Mouse (Mus musculus) thymus, postnatal 4 days (tissue): Measurements from ENCODE around the gene Zdhhc12.
"Not testable (repeated sequence)": the region's sequence is repeated elsewhere in the genome, so short reads cannot be mapped to it uniquely, and the experiment has no call there.

ENCODE experiments used
- DNase-seq: peaks from one replicate; pipeline ENCODE4 v3.0.0; 2021

Gene Zdhhc12

DNA sequence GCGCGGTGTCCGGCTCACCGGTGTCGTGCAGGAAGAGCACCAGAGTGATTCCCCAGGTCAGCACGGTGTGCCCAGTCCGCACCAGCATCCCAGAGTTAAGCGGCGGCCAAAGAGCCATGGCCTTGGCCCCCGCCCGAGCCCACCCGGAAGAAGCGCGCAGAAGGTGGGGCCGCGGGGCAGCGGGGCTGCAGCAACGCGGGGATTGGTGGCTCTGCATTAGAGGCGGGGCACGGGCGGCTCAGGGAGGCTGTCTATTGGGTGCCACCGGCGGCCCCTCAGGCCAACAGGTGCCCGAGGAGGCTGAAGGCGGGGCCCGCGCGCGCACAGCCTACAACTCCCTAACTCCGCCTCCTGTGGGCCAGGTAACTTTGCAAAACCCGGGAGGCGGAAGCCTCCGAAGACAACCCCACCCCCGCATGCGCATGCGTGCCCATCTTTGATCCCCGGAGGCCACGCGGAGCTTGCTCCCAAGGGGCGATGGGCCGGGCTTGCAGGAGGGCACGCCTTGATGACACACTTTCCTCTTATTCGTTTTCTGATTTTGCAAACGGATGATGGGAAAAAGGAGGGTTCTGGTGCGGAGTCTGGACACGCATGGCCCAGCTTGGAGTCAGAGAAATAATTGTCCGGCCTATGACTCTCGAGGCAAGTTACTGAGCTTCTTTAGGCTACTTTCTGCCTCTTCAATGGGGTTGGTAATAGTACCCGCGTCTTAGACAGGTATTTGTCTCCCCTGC, at the start of gene Zdhhc12:
TSS of gene Zdhhc12 (minus strand) at position 178 of the 737 bp plus-strand sequence.
- DNase-seq, result peak; percentile 97

DNA sequence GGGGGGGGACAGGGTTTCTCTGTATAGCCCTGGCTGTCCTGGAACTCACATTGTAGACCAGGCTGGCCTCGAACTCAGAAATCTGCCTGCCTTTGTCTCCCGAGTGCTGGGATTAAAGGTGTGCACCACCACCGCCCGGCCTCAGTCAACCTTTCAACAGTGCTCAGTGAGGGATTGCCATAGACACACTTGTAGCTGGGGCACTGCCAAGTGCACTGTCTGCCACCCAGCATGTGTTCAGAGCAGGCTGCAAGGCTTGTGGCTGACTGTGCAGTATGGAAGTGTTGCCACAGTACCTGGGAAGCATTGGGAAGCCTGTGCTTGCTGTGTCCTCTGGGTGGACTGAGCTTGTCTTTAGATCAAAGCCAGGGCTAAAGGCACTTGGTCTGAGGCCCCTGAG, 46.6 kb upstream of the Zdhhc12 start:
- DNase-seq, result not testable (repeated sequence)

DNA sequence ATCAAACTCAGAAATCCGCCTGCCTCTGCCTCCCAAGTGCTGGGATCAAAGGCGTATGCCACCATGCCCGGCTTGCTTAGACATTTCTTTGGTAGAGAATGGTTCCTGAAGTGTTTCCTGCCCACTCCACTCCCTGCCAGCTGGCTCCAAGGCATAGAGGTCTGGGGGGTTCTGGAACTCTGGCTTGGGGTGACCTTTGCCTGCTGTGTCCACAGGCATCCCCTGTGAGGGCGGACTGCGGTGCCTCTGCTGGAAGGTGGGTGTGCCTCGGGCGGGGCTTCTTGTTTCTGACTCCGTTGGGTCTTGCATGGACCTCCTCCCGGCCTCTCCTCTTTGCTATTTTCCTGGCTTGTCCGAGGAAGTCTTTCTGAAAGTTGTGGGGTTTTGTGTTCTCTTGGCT, 43.0 kb upstream of the Zdhhc12 start:
- DNase-seq, result no peak

DNA sequence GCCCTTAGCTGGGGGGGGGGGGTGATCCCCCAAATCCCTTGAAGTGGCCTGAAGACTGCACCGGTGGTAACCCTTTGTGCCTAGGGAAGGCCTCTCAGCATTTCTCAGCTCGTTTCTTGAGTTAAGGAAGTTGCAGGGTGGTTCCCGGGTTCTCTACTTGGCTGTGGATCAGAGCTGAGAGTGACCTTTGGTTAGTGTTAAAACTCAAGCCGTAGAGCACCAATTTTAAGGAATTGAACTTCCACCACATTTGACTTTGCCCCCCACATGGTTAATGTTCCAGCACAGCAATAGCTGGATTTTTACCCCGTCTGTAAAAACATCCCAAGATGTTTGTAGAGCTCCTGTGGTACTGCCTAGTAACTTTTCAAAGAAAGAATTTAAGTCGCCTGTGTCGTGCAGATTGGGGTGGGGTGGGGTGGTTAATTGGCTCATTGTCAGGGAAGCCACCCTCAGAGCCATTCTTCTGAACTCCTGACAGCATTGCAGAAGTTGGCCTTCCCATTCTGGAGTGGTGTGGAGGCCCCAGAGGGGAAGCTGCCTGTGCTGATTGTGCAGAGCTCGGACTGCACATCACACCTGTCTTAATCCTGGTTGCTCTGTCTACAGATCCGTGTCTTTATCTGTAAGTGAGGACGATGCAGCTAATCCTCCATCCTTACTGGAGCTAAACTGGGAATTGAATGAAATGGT, 41.6 kb upstream of the Zdhhc12 start:
- no peak for DNase-seq

DNA sequence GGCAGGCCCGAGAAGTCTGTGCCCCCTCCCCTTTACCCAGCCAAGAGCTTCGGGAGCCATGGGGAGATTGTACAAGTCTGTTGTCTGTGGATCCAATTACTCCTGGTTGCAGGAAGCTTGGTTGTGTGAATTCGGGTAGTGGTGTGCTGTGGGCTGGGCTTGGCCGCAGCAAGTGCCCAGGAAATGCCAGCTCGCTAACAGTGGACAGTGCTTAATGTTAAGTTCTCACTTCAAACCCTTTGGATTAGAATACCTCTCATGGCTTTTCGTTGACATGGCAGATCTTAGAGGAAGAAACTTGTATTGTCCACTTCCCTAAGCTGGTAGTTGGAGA, 40.9 kb upstream of the Zdhhc12 start:
- no peak for DNase-seq

DNA sequence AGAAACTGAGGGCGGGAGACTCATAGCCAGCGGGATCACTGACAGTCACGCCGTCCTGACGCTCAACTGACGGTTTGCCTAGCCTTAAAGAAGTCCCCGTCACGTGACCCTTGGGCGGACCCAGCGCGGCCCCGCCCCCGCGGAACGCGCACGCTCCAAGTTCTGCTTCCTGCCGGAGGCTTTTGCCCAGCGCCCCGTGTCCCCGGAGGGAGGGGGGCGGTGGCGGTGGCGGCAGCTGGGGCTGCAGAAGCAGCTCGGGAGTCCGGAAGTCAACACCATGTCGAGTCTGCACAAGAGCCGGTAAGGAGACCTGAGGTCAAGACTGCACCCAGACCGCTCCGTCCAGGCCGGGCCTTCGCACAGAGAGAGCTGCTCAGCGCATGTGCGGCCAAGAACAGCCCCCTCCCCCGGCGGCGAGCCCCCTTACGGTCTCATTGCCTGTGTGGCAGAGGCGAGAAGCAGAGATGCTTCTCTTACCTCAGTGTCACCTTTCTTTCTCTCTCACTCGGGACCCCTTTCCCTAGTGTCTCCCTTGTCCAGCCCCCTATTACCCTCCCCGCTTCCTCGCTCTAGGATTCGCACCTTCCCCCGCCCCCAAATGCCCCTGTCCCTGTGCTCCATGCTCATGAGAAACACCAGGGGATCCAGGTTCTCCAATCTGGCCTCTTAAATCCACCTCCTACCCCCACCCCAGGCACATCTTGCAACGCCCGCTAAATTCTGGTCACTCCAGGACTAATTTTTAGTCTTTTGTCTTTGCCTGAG, 40.3 kb upstream of the Zdhhc12 start, which contains the start of gene Tbc1d13:
TSS of gene Tbc1d13 (plus strand) at position 134 of the 765 bp plus-strand sequence.
- DNase-seq, result peak; percentile 99

DNA sequence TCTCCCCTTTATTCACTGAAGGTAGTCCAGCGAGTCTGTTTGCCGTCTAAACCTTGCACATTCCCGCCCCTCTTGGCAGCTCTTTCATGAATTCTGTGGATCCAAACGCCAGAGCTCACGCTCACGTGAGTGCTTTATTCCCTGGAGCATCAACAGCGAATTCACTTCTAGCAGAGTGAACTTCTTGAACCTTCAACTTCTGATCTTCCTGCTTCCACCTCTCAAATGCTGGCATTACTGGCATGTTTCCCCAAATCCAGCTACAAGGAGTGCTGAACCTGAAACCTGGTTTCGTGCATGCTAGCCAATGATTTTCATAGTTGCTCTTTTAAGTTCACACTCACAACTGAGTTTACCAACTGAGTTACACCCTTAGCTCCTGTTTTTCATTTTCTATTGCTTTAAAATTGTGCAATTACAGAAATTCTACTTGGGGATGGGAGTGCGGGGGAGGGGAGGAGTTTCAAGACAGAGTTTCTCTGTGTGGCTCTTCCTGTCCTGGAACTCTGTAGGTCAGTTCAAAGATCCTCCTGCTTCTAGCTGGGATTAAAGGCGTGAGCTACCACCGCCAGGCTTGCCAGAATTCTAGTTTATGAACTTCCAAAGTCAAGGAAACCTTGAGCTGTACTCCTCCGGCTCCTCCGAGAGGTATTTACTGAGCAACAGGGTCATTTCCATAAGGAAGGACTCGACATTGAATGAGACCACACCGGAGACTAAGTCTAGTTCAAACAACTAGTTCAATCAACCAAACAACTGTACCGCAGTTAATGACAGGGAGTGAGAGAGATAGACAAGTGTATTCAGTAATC, 39.6 kb upstream of the Zdhhc12 start:
- no peak for DNase-seq

DNA sequence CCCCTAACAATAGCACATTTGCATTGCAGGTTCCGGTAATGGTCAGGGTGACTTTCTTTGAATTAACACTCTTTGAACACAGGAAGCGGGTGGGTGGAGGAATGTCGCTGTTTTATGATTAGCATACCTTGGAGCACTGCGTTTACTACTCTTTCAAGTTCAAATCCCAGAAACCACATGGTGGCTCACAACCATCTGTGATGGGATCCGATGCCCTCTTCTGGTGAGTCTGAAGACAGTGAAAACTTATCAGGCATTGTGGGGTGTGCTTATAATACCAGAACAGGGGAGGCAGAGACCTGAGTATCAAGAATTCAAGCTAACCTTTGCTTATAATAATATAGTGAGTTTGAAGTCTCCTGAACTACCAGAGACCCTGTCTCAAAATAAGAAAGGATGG, 37.8 kb upstream of the Zdhhc12 start:
- not testable (repeated sequence) for DNase-seq

DNA sequence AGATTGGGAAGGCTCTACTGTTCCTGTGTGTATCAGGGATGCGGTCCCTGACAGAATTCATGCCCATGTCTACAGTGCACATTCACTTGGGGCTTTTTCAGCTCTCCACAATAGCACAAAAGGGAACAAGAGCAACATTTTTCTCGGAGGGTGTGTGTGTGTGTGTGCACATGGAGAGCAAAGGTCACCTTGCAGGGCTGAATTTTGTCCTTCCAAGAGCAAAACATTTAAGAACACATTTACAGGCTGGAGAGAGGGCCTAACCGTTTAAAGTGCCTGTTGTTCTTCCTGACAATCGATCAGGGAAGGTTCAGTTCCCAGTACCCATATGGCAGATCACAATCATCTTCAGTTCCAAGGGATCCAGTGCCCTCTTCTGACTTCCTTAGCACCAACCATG, 36.7 kb upstream of the Zdhhc12 start:
- DNase-seq, result no peak

DNA sequence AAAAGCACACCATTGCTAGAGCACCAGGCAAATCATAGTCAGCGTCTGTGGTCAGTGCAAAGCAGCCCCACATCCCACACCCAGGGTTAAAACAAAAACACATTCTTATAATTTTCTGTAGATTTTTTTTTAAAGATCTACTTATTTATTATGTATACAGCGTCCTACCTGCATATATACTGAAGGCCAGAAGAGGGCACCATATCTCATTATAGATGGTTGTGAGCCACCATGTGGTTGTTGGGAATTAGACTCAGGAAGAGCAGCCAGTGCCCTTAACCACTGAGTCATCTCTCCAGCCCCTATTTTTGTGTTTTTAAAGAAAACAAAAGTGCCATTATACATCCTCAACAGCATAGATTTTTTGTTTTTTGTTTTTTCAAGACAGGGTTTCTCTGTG, 35.3 kb upstream of the Zdhhc12 start:
- peak; percentile 37 for DNase-seq

DNA sequence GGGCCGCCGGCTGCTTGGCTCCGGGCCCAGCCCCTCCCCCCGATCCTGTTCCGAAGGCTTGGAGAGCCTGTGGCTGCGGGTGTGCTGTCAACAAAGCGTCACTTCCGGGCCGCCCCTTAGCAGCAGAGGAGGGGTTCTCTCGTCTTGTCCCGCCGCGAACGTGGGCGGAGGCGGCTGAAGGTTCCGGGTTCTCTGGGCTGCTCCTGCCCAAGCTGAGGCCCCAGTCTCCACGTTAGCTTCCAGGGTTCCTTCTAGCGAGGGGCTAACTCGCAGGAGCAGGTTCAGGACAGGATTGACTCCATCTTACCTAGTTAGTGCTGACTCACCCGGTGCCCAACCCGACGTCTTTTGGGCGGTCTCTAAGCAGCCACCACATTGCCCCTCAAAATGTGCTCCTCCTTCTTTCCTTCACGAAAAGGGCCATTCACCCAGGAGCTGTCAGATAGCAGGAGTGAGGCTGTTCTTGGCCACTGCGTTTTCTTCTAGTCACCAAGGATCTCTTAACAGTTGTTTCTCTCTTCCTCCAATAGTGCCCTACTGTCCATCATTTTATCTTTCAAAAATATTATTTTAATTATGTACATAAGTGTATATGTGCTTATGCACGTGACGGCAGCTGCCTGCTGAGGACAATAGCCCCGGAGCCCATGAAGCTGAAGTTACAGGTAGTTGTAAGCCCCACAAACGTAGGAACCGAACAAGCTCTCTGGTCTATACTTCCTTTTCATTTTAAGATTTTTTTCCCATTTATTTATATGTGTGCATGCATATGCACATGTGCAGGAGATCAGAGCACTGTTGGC, 31.2 kb upstream of the Zdhhc12 start, which contains the start of gene Zer1:
TSS of gene Zer1 (minus strand) at position 114 of the 803 bp plus-strand sequence.
- DNase-seq, result peak; percentile 95

DNA sequence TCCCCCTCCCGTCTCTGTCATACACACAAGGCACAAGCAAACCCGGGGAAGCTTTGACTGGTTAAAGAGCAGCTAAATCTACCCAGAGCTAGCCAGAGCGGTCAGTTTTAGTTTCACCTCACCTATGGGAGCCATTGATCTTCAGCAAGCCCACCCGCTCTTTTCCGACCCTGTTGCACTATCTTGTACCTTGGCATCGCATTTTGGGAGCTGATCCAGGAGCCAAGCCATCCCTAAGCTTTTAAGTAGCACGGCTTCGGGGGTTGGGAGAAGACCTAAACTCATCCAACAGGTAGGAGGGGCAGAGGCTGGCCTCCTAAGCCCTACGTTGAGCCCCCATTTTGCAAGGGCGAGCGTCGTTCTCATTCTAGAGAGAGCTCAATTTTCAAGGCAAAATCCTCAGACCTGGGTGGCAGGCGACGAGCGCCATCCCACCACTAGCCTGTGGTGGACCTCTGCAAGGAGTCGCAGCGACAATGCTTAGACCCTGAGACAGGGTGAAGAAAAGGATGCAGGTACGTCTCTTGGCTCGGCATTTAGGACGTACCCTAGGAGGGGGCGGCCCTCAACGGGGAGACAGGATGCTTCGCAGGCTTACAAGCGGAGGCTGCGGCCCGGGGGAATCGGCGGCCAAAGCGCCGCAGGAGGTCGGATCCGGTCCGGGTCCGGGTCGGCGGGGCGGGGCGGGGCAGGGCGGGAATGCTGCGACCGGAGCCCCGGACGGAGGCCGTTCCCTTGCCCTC, 30.5 kb upstream of the Zdhhc12 start:
- no peak for DNase-seq

DNA sequence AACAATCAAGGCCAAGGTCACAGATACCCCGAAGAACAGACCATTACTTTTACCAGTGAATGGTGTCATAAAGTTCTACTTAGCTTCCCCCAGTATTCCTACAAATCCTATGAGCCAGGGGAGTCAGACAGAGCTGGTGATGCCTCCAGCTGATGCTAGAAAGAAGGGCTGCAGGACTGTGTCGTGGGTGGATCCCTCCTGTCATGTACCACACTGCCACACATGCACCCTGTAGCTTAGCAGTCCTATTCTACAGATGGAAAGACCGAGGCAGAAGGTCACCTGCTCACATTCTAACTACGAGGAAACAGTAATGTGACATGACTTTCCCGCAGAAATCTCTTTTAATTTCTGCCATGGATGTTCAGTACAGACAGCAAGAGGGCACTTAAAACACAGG, 29.3 kb upstream of the Zdhhc12 start:
- DNase-seq, result no peak

DNA sequence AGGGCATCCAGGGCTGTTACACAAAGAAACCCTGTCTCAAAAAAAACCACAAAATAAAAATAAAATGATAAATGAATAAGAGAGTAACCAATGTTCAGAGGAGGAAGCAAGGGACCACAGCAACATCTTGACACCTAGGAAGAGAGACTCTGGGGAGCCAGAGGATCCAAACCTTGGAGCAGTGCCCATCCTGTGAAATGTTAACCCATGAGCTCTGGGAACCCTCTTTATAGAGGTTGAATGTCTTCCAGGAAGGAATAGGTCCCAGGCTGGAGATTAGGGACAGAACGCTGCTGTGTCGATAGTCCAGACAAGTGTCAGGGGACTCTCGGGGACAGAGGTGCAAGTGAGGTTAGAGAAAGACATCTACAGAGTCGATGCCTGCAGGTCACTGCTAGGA, 26.8 kb upstream of the Zdhhc12 start:
- no peak for DNase-seq

DNA sequence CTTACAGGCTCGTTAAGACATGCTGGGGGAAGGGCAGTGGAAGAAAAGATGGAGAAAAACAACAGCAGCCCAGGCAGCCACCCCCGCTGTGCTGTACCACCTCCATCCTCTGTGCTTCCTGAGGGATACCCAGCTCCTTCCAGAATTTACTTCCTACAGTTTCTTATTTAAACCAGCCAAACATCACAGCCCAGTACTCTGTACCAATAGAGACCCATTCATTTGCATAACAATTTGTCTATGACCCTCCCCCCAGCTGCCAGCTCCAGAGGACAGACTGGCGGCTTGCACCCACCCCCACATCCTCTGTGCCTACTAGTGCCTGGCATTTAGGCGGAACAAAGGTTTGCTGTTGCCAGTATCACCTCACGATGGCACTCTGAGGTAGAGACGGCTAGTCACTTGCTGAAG, 26.2 kb upstream of the Zdhhc12 start:
- peak; percentile 67 for DNase-seq

DNA sequence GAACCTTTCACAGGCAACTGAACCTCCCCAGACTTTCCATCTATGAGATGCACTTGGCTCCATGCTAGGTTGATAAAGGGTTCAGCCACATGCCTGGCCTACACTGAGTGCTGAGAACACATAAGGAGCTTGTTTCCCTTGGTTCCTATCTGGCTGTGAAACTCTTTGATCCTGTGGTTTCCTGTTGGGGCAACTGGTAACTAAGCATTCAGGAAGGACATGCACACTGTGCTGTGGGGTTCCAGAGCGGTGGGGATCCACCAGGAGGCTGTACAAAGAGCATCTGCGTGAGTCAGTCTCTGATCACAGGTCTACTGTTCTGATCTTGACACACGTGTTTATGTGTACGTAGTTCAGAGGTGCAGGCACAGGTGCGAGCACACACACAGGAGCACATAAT, 19.1 kb upstream of the Zdhhc12 start:
- no peak for DNase-seq

DNA sequence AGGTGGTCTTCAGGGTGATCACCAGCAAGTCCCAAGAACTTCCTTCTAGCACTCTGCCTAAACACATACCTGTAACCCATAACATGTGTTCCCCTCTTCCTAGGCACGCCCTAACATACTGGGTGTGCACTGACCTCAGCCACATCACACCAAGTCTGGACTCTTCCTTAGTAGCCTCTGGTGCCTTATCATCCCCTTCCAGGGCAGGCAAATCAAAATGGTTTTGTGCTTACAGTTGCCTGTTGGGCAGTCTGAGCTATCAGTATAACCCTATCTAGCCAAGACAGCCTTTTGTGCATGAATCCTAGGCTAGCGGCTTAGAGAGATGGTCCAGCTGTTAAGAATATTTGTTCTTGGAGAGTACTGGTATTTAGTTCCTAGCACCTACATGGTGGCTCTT, 18.1 kb upstream of the Zdhhc12 start:
- no peak for DNase-seq

DNA sequence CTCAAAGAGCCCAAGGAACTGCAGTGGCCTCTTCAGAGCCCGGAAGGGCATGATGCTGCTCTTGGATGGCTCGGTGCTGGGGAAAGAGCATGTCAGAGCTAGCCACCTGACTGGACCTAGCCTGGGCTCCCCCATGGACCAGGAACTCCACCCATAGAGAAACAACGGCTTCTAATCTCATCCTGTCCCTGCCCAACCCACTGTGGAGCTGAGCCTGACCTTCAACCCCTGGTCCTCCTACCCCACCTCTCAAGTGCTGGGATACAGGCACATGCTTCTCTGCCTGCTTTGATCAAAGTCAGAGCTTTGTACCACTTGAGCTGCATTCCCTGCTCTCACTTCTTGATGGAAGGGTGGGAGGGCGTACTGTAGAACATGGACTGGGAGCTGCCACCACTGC, 14.8 kb upstream of the Zdhhc12 start:
- DNase-seq, result no peak

DNA sequence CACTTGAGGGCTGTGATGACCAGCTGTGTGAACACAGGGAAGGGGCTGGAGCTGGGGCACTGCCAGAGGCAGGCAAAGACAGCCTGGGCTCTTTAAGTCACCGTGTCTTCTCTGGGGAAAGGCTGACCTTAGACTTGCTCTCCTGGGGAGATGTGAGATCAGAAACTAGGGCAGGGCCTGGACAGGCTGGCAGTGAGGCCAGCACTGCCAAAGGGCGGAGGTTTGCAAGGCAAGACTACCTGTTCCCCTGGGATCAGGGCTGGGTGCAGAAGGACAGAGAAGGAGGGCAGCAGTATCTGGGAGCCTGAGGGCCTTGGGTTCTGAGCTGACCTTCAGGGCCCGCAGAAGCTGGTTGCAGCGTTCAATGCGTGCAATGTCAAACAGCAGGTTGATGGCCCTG, 14.2 kb upstream of the Zdhhc12 start:
- no peak for DNase-seq

DNA sequence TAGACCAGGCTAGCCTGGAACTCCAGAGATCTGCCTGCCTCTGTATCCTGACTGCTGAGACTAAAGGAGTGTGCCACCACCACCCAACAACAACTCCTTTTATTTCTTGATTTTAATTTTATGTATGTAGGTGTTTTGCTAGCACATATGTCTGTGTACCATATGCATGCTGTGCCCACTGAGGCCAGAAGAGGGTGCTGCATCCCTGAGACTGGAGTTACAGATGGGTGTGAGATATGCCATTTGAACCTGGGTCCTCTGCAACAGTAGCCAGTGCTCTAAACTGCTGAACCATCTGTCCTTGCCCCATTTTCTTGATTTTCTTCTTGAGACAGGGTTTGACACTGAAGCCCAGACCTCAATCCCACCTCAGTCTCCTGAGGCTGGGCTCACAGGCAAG, 12.9 kb upstream of the Zdhhc12 start:
- DNase-seq, result peak; percentile 84

DNA sequence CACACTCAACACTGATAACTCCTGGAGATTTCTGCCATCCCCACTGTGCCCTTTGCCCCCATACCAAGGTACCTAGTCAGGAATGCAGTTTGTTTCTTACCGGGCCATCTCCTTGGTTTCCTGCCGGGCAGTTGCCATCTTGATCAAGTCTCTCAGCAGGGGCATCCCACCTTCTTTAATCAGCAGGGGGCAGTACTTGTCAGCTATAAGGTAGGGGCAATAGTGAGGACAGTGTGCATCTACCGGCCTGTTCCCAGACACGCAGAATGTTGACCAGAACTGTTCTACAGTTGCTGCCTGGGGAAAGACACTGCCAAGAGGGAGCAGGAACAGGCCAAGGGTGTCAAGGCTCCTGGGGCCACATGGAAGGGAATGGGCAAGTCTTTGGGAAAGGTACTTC, 6.8 kb upstream of the Zdhhc12 start:
- DNase-seq, result no peak
